Mouse (Mus musculus): Measurements from ENCODE around the gene Unc5cl.
"Not testable (repeated sequence)": the region's sequence is repeated elsewhere in the genome, so short reads cannot be mapped to it uniquely, and the experiment has no call there.

The Unc5cl gene

DNA sequence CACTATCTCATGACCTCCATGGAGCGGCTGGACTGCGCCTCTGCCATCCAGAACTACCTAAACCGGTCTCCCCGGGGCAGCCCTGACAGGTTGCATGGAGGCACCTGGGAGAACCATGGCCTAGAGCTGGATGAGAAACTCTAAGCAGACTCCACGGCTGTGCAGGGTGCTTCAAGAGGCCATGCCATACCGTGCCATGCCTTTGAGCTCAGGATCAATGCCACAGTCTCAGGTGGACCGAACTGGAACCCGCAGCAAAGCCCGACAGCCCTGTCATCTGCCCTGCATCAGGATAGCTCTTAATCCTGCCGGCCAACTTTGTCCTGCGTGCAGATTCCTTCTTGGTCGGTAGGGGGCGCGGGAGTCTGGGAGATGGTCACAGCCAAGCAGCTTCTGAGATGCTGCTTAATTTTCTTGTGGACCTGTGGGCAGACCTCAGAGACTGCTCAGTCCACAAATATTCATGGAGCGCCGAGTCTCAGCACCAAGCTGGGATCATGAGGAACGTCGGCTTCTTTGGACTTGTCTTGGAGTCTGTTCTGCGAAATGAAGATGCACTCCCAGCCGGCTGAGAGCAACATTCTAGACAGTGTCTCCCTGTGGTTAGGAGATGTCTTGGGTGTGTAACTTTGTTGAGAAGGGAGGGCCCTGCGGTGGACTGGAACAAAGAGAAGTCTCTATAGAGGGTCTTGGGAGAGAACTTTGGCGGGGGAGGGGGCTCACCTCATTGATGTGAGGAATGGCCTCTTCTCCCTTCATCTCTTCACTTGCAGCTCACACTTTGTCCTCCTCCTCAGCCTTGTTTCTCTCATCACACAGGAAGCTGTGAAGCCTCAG is 12.9 kb downstream of the Unc5cl start:
- peak; percentile 71 for DNase-seq (ENCODE audit: low spot score)

DNA sequence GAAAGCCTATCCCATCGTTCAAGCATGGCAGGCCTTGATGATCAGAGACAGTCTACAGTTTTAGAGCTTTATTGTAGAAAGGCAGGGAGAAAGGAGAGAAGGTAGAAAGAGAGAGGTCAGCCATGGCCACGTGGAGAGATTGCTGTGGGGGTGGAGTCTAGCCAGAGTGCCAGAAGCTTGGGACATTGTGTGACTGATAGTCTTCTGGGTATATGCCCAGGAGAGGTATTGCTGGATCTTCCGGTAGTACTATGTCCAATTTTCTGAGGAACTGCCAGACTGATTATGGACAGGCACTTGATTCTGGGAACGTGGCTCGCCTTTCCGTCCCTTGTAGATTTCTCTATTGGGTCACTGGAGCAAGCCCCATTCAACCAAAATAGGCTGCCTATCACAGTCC is 19.6 kb downstream of the Unc5cl start:
- DNase-seq (ENCODE audit: low spot score) = not testable (repeated sequence)

DNA sequence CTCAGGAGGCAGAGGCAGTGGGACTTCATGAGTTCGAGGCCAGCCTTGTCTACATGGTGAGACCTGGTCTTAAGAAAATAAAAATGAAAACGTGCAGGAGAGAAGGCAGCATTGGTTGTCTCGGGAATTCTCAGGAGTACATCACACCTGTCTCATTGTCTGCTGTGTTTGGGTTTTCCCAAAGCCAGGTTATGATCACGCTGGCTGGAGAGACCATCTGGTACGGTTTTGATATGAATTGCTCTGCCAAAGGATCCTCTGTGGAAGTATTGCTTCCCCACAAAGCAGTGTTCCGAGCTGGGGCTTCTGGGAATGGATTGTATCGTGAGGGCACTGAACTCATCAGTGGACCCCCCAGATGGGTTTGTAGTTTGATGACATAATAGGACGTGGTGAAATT is 20.7 kb downstream of the Unc5cl start:
- DNase-seq (ENCODE audit: low spot score) = no peak

GRCm38 (mm10) chr17:48479952-48480351 is 25.3 kb downstream of the Unc5cl start:
- DNase-seq (ENCODE audit: low spot score) = no peak

GRCm38 (mm10) chr17:48483764-48484163 is 29.1 kb downstream of the Unc5cl start:
- peak; percentile 50 for DNase-seq (ENCODE audit: low spot score)

DNA sequence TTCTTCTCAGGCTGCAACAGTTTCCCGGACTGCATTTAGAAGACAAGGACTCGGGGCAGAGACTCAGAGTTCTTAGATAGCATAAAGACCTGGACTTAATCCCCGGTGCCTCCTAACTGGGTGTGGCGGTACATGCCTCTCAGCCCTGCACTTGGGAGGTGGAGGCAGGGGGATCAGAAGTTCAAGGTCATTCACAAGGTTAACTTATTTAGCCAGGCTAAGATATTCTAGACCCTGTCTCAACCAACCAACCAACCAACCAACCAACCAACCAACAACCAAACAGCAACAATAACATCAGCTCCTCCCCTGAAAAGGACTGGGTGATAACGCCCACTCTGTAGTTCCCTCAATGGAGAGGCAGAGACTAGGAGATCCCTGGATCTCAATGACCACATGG is 29.5 kb downstream of the Unc5cl start:
- no peak for DNase-seq (ENCODE audit: low spot score)

DNA sequence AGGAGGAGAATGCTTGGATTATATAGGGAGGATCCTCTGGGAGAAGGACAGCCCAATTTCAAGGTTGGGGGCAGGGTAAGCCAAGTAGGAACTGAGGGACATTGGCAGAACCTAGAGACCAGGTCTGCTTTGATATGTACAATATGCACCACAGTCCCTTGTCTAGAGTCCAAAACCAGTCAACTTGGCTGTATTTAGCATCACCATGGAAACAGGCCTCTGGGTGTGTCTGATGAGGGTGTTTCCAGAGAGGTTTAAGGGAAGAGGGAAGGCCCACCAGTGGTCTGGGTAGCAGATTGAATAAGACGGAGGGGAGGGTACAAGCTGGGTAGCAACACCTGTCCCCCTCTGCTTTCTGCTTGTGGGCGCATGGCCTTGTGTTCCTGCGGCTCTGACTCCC is 34.8 kb downstream of the Unc5cl start:
- DNase-seq (ENCODE audit: low spot score) = no peak

DNA sequence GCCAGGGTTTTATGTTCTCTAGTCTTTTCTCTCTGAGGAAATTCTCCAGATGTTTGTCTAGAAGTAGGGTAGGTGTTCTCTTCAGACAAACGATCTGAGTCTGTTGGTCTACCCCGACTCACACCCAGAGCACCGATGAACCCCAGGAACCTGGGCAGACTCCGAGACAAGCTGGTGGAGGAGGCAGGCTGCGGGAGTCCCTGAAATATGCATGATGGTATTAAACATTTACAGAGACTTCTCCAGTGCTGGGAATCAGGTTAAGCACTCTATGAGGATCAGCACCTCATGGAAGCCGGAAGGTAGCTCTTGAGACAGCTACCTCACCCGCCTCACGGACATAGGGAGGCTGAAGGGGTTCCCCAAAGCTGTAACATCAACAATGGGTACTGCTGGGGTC is 37.9 kb downstream of the Unc5cl start:
- no peak for DNase-seq (ENCODE audit: low spot score)

GRCm38 (mm10) chr17:48493582-48493981 is 38.9 kb downstream of the Unc5cl start:
- DNase-seq (ENCODE audit: low spot score) = no peak

- DNase-seq (ENCODE audit: low spot score) = no peak
These were observed 39.3 kb downstream of the Unc5cl start for GRCm38 (mm10) chr17:48493986-48494385.

- no peak for DNase-seq (ENCODE audit: low spot score)
These were observed 43.3 kb downstream of the Unc5cl start for GRCm38 (mm10) chr17:48497986-48498385.

DNA sequence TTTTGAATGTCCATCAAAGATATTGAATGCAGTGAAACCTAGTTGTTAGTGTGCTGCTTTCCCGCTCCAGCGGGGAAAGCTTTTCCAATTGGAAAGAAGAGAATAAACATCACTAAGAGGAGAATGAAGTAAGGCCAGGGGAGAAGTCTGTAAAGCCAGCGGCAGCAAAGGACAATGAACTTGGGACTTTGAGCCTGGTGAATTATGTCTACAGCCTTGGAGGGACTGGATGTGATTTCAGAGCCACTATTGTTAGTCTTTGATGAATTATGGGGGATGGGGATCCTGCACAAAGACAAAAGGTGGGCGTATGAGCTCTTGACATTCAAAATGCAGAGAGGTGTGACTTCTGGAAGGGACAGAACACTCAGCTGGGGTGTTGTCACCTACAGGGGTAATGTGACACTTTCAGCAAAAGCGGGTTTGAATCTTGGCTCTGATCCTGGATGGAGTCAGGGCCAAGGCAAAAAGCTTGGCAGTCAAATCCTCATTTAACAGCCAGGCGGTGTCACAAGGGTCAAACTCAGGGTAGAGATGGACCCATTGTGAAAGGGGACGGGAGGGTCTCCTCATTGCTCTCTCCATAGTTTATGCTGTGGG is 46.2 kb downstream of the Unc5cl start:
- DNase-seq (ENCODE audit: low spot score) = no peak

- DNase-seq (ENCODE audit: low spot score) = no peak
These were observed 50.3 kb downstream of the Unc5cl start for GRCm38 (mm10) chr17:48505006-48505405.

GRCm38 (mm10) chr17:48506986-48507385 is 52.3 kb downstream of the Unc5cl start:
- DNase-seq (ENCODE audit: low spot score) = no peak

- no peak for DNase-seq (ENCODE audit: low spot score)
These were observed 54.9 kb downstream of the Unc5cl start for GRCm38 (mm10) chr17:48509596-48509995.

GRCm38 (mm10) chr17:48512614-48513281 is 58.0 kb downstream of the Unc5cl start:
- DNase-seq (ENCODE audit: low spot score) = no peak

DNA sequence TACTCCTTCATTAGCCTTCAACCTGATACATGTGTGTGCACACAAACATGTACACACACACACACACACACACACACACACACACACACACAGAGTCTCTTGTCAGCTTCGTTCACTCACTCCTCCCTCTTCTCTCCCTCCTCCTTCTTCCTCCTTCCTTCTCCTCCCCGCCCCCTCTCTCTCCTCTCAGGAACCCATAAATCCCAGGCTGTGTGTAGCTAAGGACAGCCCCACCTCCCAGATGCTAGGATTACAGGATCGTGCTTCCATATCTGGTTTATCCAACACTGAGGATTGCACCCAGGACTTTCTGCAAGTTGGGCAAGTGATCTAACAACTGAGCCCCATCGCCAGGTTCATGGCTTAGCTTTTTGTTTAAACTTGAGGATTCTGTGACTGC is 59.9 kb downstream of the Unc5cl start:
- DNase-seq (ENCODE audit: low spot score) = no peak

DNA sequence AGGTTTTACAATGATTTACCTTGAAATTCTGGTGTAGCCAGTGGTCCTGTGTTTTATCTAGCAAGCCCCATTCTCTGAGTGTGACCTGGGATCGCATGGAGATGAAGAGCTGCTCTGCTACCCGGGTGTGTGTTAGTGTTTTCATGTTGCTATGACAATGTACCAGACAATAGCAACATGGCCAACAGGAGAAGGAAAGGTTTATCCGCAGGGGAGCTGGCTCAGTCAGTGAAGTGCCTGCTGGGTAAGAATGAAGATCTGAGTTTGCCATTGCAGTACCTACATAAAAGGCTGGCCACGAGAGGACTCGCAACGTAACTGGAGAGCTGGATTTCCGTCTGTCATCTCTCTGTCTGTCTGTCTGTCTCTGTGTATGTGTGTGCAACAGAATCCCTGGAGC is 64.3 kb downstream of the Unc5cl start:
- DNase-seq (ENCODE audit: low spot score) = no peak

DNA sequence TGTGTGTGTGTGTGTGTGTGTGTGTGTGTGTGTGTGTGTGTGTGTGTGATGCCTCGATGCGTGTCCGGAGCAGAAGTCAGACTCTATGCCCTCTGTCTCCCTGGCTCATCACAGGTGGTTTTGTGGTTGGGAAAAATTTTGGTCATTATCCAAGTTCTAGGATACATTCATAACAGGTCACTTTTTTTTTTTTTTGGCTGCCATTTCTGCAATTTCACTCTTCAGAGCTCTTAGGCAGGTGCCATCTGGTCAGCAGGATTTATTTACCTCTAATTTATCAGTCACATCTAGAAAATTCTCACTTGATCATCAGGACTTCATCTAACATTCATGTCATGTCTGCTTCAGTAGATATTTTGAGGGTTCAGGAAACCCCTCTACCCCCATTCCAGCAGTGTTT is 65.7 kb downstream of the Unc5cl start:
- DNase-seq (ENCODE audit: low spot score) = no peak

DNA sequence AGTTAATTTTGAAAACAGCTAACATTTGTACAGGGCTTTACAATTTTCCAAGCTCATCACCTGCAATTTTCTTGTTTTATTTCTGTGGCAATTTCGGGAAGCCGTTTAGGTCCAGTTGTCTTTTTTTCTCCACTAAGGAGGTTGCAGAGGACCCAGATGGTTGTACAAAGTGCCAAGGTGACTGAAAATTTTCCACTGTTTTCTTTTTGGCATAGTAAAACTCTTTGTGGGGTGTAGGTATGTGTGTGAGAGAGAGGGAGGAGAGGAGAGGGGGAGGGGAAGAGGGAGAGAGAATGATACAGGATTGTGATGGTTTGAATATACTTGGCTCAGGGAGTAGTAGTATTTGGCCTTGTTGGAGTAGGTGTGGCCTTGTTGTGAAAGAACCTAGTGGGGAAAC is 68.4 kb downstream of the Unc5cl start:
- no peak for DNase-seq (ENCODE audit: low spot score)

- DNase-seq (ENCODE audit: low spot score) = no peak
These were observed 79.4 kb downstream of the Unc5cl start for GRCm38 (mm10) chr17:48533844-48534705.

GRCm38 (mm10) chr17:48538328-48538727 is 83.6 kb downstream of the Unc5cl start:
- peak; percentile 23 for DNase-seq (ENCODE audit: low spot score)
